In the genomic region with DNA sequence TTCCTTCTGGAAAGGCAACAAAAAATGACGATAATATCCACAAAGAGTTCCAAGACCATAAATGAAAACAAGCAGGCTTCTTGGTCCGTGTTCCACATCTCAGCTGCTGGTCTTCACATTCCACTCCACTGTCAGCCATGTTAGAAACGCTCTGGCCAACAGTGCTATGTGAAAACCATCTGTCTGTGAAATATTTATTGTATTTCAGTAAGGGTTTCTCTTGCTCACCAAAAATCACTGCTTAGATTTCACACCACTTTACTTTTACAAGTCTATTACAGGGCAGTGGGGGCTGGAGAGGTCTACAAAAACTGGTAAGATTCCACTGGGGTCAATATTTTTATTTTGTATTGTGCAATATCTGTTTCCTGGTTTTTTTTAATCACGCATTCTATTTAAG, we compare ENCODE assay signal across 14 mouse cellular contexts.
"Had no signal": no experiment of that assay in that cellular context is flagged by ENCODE, and none has a peak within 500 bp of the region (broad histone marks: within the 10 kb centered on the region; RNA-seq: fewer than 3 reads in every experiment).

No protein-coding gene starts in this region.

- H3K4me3 ChIP-seq: left cerebral cortex, adult 2 months; liver, embryonic 13.5 days; midbrain, embryonic 10.5 days; midbrain, embryonic 15.5 days; neural tube, embryonic 13.5 days had no signal

- H3K4me2 ChIP-seq: hindbrain, embryonic 14.5 days; liver, embryonic 13.5 days; midbrain, embryonic 15.5 days; neural tube, embryonic 13.5 days had no signal

- DNase-seq: liver; liver, embryonic 13.5 days; liver, postnatal 0 days; retina, postnatal 1 day; right cerebral cortex, postnatal 4 days; spleen, adult 18-20 months; thymus, adult 18-20 months; thymus, postnatal 14 days had no signal

- H3K9me3 ChIP-seq: liver, embryonic 13.5 days; midbrain, embryonic 15.5 days had no signal

- H3K27me3 ChIP-seq: liver, embryonic 13.5 days; midbrain, embryonic 15.5 days; neural tube, embryonic 13.5 days had no signal

- H3K36me3 ChIP-seq: liver, embryonic 13.5 days; midbrain, embryonic 10.5 days; midbrain, embryonic 15.5 days; neural tube, embryonic 13.5 days had no signal

- ATAC-seq: intestine, postnatal 0 days; liver, postnatal 0 days; midbrain, embryonic 15.5 days had no signal

- H3K9ac ChIP-seq: hindbrain, embryonic 14.5 days; liver, embryonic 13.5 days; liver, postnatal 0 days; midbrain, embryonic 15.5 days; neural tube, embryonic 13.5 days had no signal

- H3K27ac ChIP-seq: hindbrain, embryonic 14.5 days; left cerebral cortex, adult 2 months; liver, embryonic 13.5 days; midbrain, embryonic 10.5 days; midbrain, embryonic 15.5 days; neural tube, embryonic 13.5 days had no signal

- H3K4me1 ChIP-seq: liver, embryonic 13.5 days; midbrain, embryonic 15.5 days had no signal
